Mouse (Mus musculus): ENCODE results near the gene Utp4.

DNA sequence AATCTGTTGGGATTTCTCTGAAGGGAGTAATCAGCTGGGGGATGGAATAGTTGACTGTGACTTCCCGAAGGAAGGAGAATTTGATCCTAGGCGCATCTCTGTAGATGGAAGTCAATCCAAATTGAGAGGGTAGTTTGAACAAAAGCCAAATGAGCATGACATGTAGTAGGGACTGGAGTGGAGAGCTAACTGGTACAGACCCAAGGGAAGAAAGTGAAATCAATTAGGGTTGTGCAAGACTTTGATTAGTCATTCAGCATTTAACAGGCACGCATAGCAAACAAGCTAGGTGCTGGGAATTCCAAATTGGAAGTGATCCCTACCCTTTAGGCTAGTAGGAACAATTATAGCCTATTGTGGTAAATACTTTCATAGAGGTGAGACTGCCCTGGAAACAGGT, 48.4 kb downstream of the Utp4 start:
- TF ChIP-seq GATA1 (IDR thresholded peaks at IDR 0.05; ENCODE audit: borderline replicate concordance, low read length): no peak
- TF ChIP-seq CTCF (IDR thresholded peaks at IDR 0.05; ENCODE audit: low read depth, low read length): no peak

Measured in G1E (cell line).